Mouse (Mus musculus): ENCODE results near the gene C1d. TPM values are rescaled to one million over a fixed set of nuclear protein-coding genes. Genes with fewer than 3 reads are reported as not detected.
"Not testable (repeated sequence)": the region's sequence is repeated elsewhere in the genome, so short reads cannot be mapped to it uniquely, and the experiment has no call there.

Gene C1d
- polyA plus RNA-seq (2015; fragmentation: Nextera tagmentation; extraction: Ambion mirVana), result 129 and 140 TPM in 2 replicates

- peak; percentile 93 for ATAC-seq (ENCODE audit: low read depth)
- Histone ChIP-seq H3K27me3 (no peaks in the 10 kb centered on the region), H3K4me3 (peak within 1 kb of the TSS; percentile 83), H3K4me1 (replicated peaks) (peaks cover 24% of the 10 kb centered on the region), H3K36me3 (no peaks in the 10 kb centered on the region), H3K4me2 (peak within 1 kb of the TSS; percentile 86), H3K27ac (replicated peaks) (peak within 1 kb of the TSS; percentile 89), H3K9ac (peak within 1 kb of the TSS; percentile 88), H3K9me3 (no peaks in the 10 kb centered on the region)
- WGBS, result under 1% methylated on average over 33 of the region's 33 CpGs
These were observed at the start of gene C1d for GRCm38 (mm10) chr11:17257443-17257842. TSS of gene C1d (plus strand) at chr11:17257579.

- Histone ChIP-seq H3K9me3 (no peaks in the 10 kb centered on the region), H3K9ac (peak within 1 kb of the TSS; percentile 85), H3K36me3 (peaks cover 19% of the 10 kb centered on the region), H3K4me3 (peak within 1 kb of the TSS; percentile 72), H3K27ac (replicated peaks) (peak within 1 kb of the TSS; percentile 83), H3K4me1 (replicated peaks) (peaks cover 29% of the 10 kb centered on the region), H3K27me3 (no peaks in the 10 kb centered on the region), H3K4me2 (peak within 1 kb of the TSS; percentile 68)
- peak; percentile 99 for ATAC-seq (ENCODE audit: low read depth)
- under 1% methylated on average over 65 of the region's 65 CpGs for WGBS
These were observed 45.9 kb upstream of the C1d start, which contains the start of gene Pno1 for GRCm38 (mm10) chr11:17211258-17212140. TSS of gene Pno1 (minus strand) at chr11:17211568.

GRCm38 (mm10) chr11:17212141-17212495 lies 45.3 kb upstream of the C1d start:
- Histone ChIP-seq H3K4me1 (replicated peaks) (peaks cover 29% of the 10 kb centered on the region), H3K4me3 (peak overlapping the region; percentile 72), H3K9ac (peak overlapping the region; percentile 85), H3K9me3 (no peaks in the 10 kb centered on the region), H3K27me3 (no peaks in the 10 kb centered on the region), H3K36me3 (peaks cover 15% of the 10 kb centered on the region), H3K4me2 (peak overlapping the region; percentile 68), H3K27ac (replicated peaks) (peak overlapping the region; percentile 83)
- ATAC-seq (ENCODE audit: low read depth), result no peak
- WGBS, result 2% methylated on average over 10 of the region's 10 CpGs

- peaks cover 8% of the 10 kb centered on the region; the same call in 1 of the 2 replicates for H3K36me3 ChIP-seq
- no peaks in the 10 kb centered on the region for H3K9me3 ChIP-seq
- no peak overlapping the region for H3K9ac ChIP-seq
- 86% methylated on average over 5 of the region's 5 CpGs for whole genome bisulfite sequencing
- no peak for ATAC-seq (ENCODE audit: low read depth)
- peaks cover 29% of the 10 kb centered on the region for H3K4me1 ChIP-seq (replicated peaks)
- peak overlapping the region; percentile 72; the same call in 1 of the 2 replicates for H3K4me3 ChIP-seq
- peak overlapping the region; percentile 68 for H3K4me2 ChIP-seq
- H3K27ac ChIP-seq (replicated peaks), result no peak overlapping the region
- H3K27me3 ChIP-seq, result no peaks in the 10 kb centered on the region
These were observed 44.4 kb upstream of the C1d start for GRCm38 (mm10) chr11:17212903-17213509.

GRCm38 (mm10) chr11:17215475-17215874 lies 41.9 kb upstream of the C1d start:
- Histone ChIP-seq H3K9me3 (no peaks in the 10 kb centered on the region), H3K27ac (replicated peaks) (no peak overlapping the region), H3K9ac (no peak overlapping the region), H3K4me3 (no peak overlapping the region), H3K36me3 (0 out of 2 replicates have a peak, but pooled peaks cover under 1% of the 10 kb centered on the region), H3K27me3 (no peaks in the 10 kb centered on the region), H3K4me1 (replicated peaks) (peaks cover 22% of the 10 kb centered on the region), H3K4me2 (no peak overlapping the region)
- 91% methylated on average over 3 of the region's 3 CpGs for WGBS
- no peak for ATAC-seq (ENCODE audit: low read depth)

- Histone ChIP-seq H3K4me1 (replicated peaks) (no peaks in the 10 kb centered on the region), H3K27me3 (no peaks in the 10 kb centered on the region), H3K9ac (no peak overlapping the region), H3K4me3 (no peak overlapping the region), H3K36me3 (peaks cover 36% of the 10 kb centered on the region), H3K27ac (replicated peaks) (no peak overlapping the region), H3K4me2 (no peak overlapping the region), H3K9me3 (no peaks in the 10 kb centered on the region)
- WGBS, result 96% methylated on average over 8 of the region's 8 CpGs
- no peak for ATAC-seq (ENCODE audit: low read depth)
These were observed 36.3 kb upstream of the C1d start for GRCm38 (mm10) chr11:17221126-17221525.

GRCm38 (mm10) chr11:17232792-17233191 lies 24.6 kb upstream of the C1d start:
- H3K9me3 ChIP-seq, result no peaks in the 10 kb centered on the region
- ATAC-seq (ENCODE audit: low read depth), result no peak

GRCm38 (mm10) chr11:17236449-17237037 lies 20.8 kb upstream of the C1d start:
- no peak for ATAC-seq (ENCODE audit: low read depth)
- H3K4me3 ChIP-seq, result no peak overlapping the region
- H3K36me3 ChIP-seq, result peaks cover 37% of the 10 kb centered on the region
- 91% methylated on average over 5 of the region's 5 CpGs for WGBS
- no peak overlapping the region for H3K27ac ChIP-seq (replicated peaks)
- H3K4me2 ChIP-seq, result no peak overlapping the region
- H3K27me3 ChIP-seq, result no peaks in the 10 kb centered on the region
- no peaks in the 10 kb centered on the region for H3K9me3 ChIP-seq
- no peaks in the 10 kb centered on the region for H3K4me1 ChIP-seq (replicated peaks)
- H3K9ac ChIP-seq, result no peak overlapping the region

More at GRCm38 (mm10) chr11:17232792-17233191, 24.6 kb upstream of the C1d start:
- WGBS, result 85% methylated on average over 5 of the region's 5 CpGs
- Histone ChIP-seq H3K9ac (no peak overlapping the region), H3K36me3 (peaks cover 56% of the 10 kb centered on the region), H3K27me3 (no peaks in the 10 kb centered on the region), H3K4me1 (replicated peaks) (no peaks in the 10 kb centered on the region), H3K27ac (replicated peaks) (no peak overlapping the region), H3K4me3 (no peak overlapping the region), H3K4me2 (no peak overlapping the region)

- not testable (repeated sequence) for H3K4me2 ChIP-seq; H3K4me3 ChIP-seq; H3K9ac ChIP-seq; H3K9me3 ChIP-seq; H3K27me3 ChIP-seq; H3K27ac ChIP-seq (replicated peaks); ATAC-seq (ENCODE audit: low read depth); H3K4me1 ChIP-seq (replicated peaks)
- 88% methylated on average over 5 of the region's 5 CpGs for WGBS
- peaks cover 21% of the 10 kb centered on the region for H3K36me3 ChIP-seq
These were observed 18.8 kb upstream of the C1d start for GRCm38 (mm10) chr11:17238598-17238997.

- Histone ChIP-seq H3K4me3 (no peak overlapping the region), H3K9ac (no peak overlapping the region), H3K36me3 (no peaks in the 10 kb centered on the region), H3K4me1 (replicated peaks) (no peaks in the 10 kb centered on the region), H3K27ac (replicated peaks) (no peak overlapping the region), H3K4me2 (no peak overlapping the region), H3K9me3 (no peaks in the 10 kb centered on the region), H3K27me3 (no peaks in the 10 kb centered on the region)
- ATAC-seq (ENCODE audit: low read depth), result no peak
These were observed 8.7 kb upstream of the C1d start for GRCm38 (mm10) chr11:17248715-17249114.

- Histone ChIP-seq H3K4me1 (replicated peaks) (peaks cover 24% of the 10 kb centered on the region), H3K9ac (peak overlapping the region; percentile 88), H3K4me2 (peak overlapping the region; percentile 86), H3K9me3 (no peaks in the 10 kb centered on the region), H3K4me3 (peak overlapping the region; percentile 83), H3K27me3 (no peaks in the 10 kb centered on the region), H3K36me3 (no peaks in the 10 kb centered on the region), H3K27ac (replicated peaks) (peak overlapping the region; percentile 89; the same call in 1 of the 2 replicates)
- peak; percentile 82 for ATAC-seq (ENCODE audit: low read depth)
- 63% methylated on average over 8 of the region's 8 CpGs for WGBS
These were observed 490 bp upstream of the C1d start for GRCm38 (mm10) chr11:17256813-17257365.

- Histone ChIP-seq H3K27ac (replicated peaks) (peak overlapping the region; percentile 89), H3K9me3 (no peaks in the 10 kb centered on the region), H3K4me2 (peak overlapping the region; percentile 86), H3K4me3 (peak overlapping the region; percentile 83), H3K36me3 (no peaks in the 10 kb centered on the region), H3K9ac (peak overlapping the region; percentile 88), H3K4me1 (replicated peaks) (peaks cover 24% of the 10 kb centered on the region), H3K27me3 (no peaks in the 10 kb centered on the region)
- WGBS, result 1% methylated on average over 17 of the region's 17 CpGs
- ATAC-seq (ENCODE audit: low read depth), result peak; percentile 32
These were observed 482 bp downstream of the C1d start for GRCm38 (mm10) chr11:17257861-17258260.

Data from neural tube, embryonic 13.5 days (tissue).